Comparison of ENCODE assay signal across 8 mouse cellular contexts in genomic region chr14:73524136-73524535, GRCm38 (mm10). TPM values are rescaled to one million over a fixed set of nuclear protein-coding genes. Genes with fewer than 3 reads are reported as not detected.
DNase-seq lines count a peak whose midpoint lies in the region; ATAC-seq and TF ChIP-seq lines count a peak whose summit lies in the region.

No protein-coding gene starts in this region.

- H3K9me3 ChIP-seq in erythroblast, embryonic 14.5 days (ENCODE audit: control insufficient read depth, low read length) = no peaks in the 10 kb centered on the region
- no peaks in the 10 kb centered on the region for H3K9me3 ChIP-seq in stomach, embryonic 14.5 days (ENCODE audit: control insufficient read depth, low read depth, low read length)
- no peaks in the 10 kb centered on the region for H3K9me3 ChIP-seq in stomach, postnatal 0 days (ENCODE audit: control insufficient read depth, low read length)

- TF ChIP-seq EP300 in stomach, postnatal 0 days (optimal IDR thresholded peaks at IDR 0.05) = no peak

- no peak overlapping the region for H3K27ac ChIP-seq in stomach, embryonic 14.5 days (ENCODE audit: low read length)
- no peak overlapping the region for H3K27ac ChIP-seq in stomach, postnatal 0 days (replicated peaks)
- H3K27ac ChIP-seq in cerebellum, adult 2 months (ENCODE audit: insufficient read depth, low read length) = no peak overlapping the region

- peaks cover 8% of the 10 kb centered on the region for H3K27me3 ChIP-seq in erythroblast, embryonic 14.5 days (ENCODE audit: control insufficient read depth)
- no peaks in the 10 kb centered on the region for H3K27me3 ChIP-seq in stomach, embryonic 14.5 days (ENCODE audit: control insufficient read depth, insufficient read depth, low read length)
- no peaks in the 10 kb centered on the region for H3K27me3 ChIP-seq in stomach, postnatal 0 days (ENCODE audit: control insufficient read depth, insufficient read depth, low read length)
- no peaks in the 10 kb centered on the region for H3K27me3 ChIP-seq in cerebellum, adult 2 months (ENCODE audit: control insufficient read depth, insufficient read depth, low read length)

- TF ChIP-seq CTCF in stomach, postnatal 0 days (IDR thresholded peaks at IDR 0.05; ENCODE audit: low read depth) = no peak
- no peak for TF ChIP-seq CTCF in cerebellum, adult 2 months (IDR thresholded peaks at IDR 0.05; ENCODE audit: borderline replicate concordance, insufficient read depth, low read depth, low read length)

- no peaks in the 10 kb centered on the region; the same call in 1 of the 2 replicates for H3K36me3 ChIP-seq in erythroblast, embryonic 14.5 days (ENCODE audit: control insufficient read depth)
- H3K36me3 ChIP-seq in stomach, embryonic 14.5 days (ENCODE audit: control insufficient read depth, insufficient read depth, low read length) = no peaks in the 10 kb centered on the region
- no peaks in the 10 kb centered on the region for H3K36me3 ChIP-seq in stomach, postnatal 0 days (ENCODE audit: control insufficient read depth, insufficient read depth, low read length)

- WGBS in stomach, embryonic 14.5 days = 77% methylated on average over 3 of the region's 3 CpGs
- WGBS in stomach, postnatal 0 days = 70% methylated on average over 3 of the region's 3 CpGs
- WGBS in cerebellum, adult 2 months = 69% methylated on average over 3 of the region's 3 CpGs

- peaks cover 3% of the 10 kb centered on the region for H3K4me1 ChIP-seq in erythroblast, embryonic 14.5 days (ENCODE audit: control insufficient read depth)
- H3K4me1 ChIP-seq in stomach, embryonic 14.5 days (ENCODE audit: control insufficient read depth, insufficient read depth, low read length) = no peaks in the 10 kb centered on the region
- no peaks in the 10 kb centered on the region for H3K4me1 ChIP-seq in stomach, postnatal 0 days (replicated peaks; ENCODE audit: control insufficient read depth, insufficient read depth)
- H3K4me1 ChIP-seq in cerebellum, adult 2 months (ENCODE audit: control insufficient read depth, insufficient read depth, low read length) = no peaks in the 10 kb centered on the region

- H3K4me2 ChIP-seq in stomach, embryonic 14.5 days (replicated peaks; ENCODE audit: low read depth, low read length) = peak overlapping the region; percentile 33
- no peak overlapping the region for H3K4me2 ChIP-seq in stomach, postnatal 0 days (replicated peaks; ENCODE audit: low read depth)

- peak; percentile 16 for DNase-seq in kidney, adult 9 months
- DNase-seq in kidney, postnatal 25 days = no peak
- no peak for DNase-seq in stomach, postnatal 0 days (ENCODE audit: low spot score)
- no peak for DNase-seq in cerebellum, adult 2 months
- no peak for DNase-seq in layer of hippocampus, postnatal 36 days

- H3K4me3 ChIP-seq in erythroblast, embryonic 14.5 days (replicated peaks) = peak overlapping the region; percentile 71
- peak overlapping the region; percentile 10; the same call in 1 of the 2 replicates for H3K4me3 ChIP-seq in stomach, embryonic 14.5 days (ENCODE audit: low read depth, low read length)
- H3K4me3 ChIP-seq in stomach, postnatal 0 days (ENCODE audit: low read depth, low read length) = no peak overlapping the region
- H3K4me3 ChIP-seq in cerebellum, adult 2 months (replicated peaks; ENCODE audit: insufficient read depth, low read depth, low read length) = no peak overlapping the region

- TF ChIP-seq POLR2A in cerebellum, adult 2 months (IDR thresholded peaks at IDR 0.05; ENCODE audit: borderline replicate concordance, insufficient read depth, low read length) = no peak

- no peak overlapping the region for H3K9ac ChIP-seq in stomach, embryonic 14.5 days (replicated peaks; ENCODE audit: low read depth, low read length)
- H3K9ac ChIP-seq in stomach, postnatal 0 days (ENCODE audit: low read length) = no peak overlapping the region

- ATAC-seq in erythroblast, adult 5-6 weeks (replicated peaks; ENCODE audit: low FRiP score, poor library complexity, severe bottlenecking) = no peak
- no peak for ATAC-seq in stomach, embryonic 14.5 days (ENCODE audit: insufficient number of reproducible peaks, insufficient read depth, low FRiP score, low read depth)
- ATAC-seq in stomach, postnatal 0 days (ENCODE audit: low FRiP score, low TSS enrichment) = no peak

RNA-seq across cellular contexts. Expression of gene Sucla2, which starts 1.0 kb away (rescaled TPM):
- polyA plus RNA-seq in erythroblast, embryonic 14.5 days (2012) = 1.1 TPM in 2 replicates
- total RNA-seq in erythroblast, adult 5-6 weeks (2015; ENCODE audit: low replicate concordance) = 16.3 and 18.1 TPM in 2 replicates
- 28.4 and 29.0 TPM in 2 replicates for total RNA-seq in erythroblast, adult 5-6 weeks (2017; ENCODE audit: low replicate concordance)
- 110 and 115 TPM in 2 replicates for polyA plus RNA-seq in stomach, embryonic 14.5 days (2014; fragmentation: Nextera tagmentation; extraction: Ambion mirVana)
- 98.9 and 101 TPM in 2 replicates for polyA plus RNA-seq in stomach, postnatal 0 days (2015; fragmentation: Nextera tagmentation; extraction: Ambion mirVana)
- polyA plus RNA-seq in cerebellum, adult 2 months (2012; rRNA removed) = 163 and 164 TPM in 2 replicates
- total RNA-seq in layer of hippocampus, postnatal 36 days (2021) = 100 to 1,000 TPM; 153 to 167 TPM

RNA-seq across cellular contexts. Expression of gene Med4, which starts 14.3 kb away (rescaled TPM):
- polyA plus RNA-seq in erythroblast, embryonic 14.5 days (2012) = 0.33 and 1.0 TPM in 2 replicates
- 8.1 and 10.2 TPM in 2 replicates for total RNA-seq in erythroblast, adult 5-6 weeks (2015; ENCODE audit: low replicate concordance)
- total RNA-seq in erythroblast, adult 5-6 weeks (2017; ENCODE audit: low replicate concordance) = 9.5 and 20.1 TPM in 2 replicates
- polyA plus RNA-seq in stomach, embryonic 14.5 days (2014; fragmentation: Nextera tagmentation; extraction: Ambion mirVana) = 85.5 and 86.3 TPM in 2 replicates
- 39.4 and 39.5 TPM in 2 replicates for polyA plus RNA-seq in stomach, postnatal 0 days (2015; fragmentation: Nextera tagmentation; extraction: Ambion mirVana)
- 38.7 and 40.0 TPM in 2 replicates for polyA plus RNA-seq in cerebellum, adult 2 months (2012; rRNA removed)
- total RNA-seq in layer of hippocampus, postnatal 36 days (2021) = 10 to 100 TPM; 30.0 to 31.6 TPM

RNA-seq across cellular contexts. Expression of gene Nudt15, which starts 23.9 kb away (rescaled TPM):
- 0.01 and 0.02 TPM in 2 replicates for polyA plus RNA-seq in erythroblast, embryonic 14.5 days (2012)
- 2.5 and 5.2 TPM in 2 replicates for total RNA-seq in erythroblast, adult 5-6 weeks (2015; ENCODE audit: low replicate concordance)
- total RNA-seq in erythroblast, adult 5-6 weeks (2017; ENCODE audit: low replicate concordance) = 1.4 and 3.7 TPM in 2 replicates
- polyA plus RNA-seq in stomach, embryonic 14.5 days (2014; fragmentation: Nextera tagmentation; extraction: Ambion mirVana) = 5.4 and 6.8 TPM in 2 replicates
- polyA plus RNA-seq in stomach, postnatal 0 days (2015; fragmentation: Nextera tagmentation; extraction: Ambion mirVana) = 2.6 and 2.8 TPM in 2 replicates
- polyA plus RNA-seq in cerebellum, adult 2 months (2012; rRNA removed) = 4.6 and 5.0 TPM in 2 replicates
- 1 to 10 TPM; 5.6 to 6.0 TPM for total RNA-seq in layer of hippocampus, postnatal 36 days (2021)

Comparison
In these comparisons a context has a peak if more than half of its experiments do, and no peak if none do; other contexts are left out.
1. H3K4me3 ChIP-seq: peak in erythroblast, embryonic 14.5 days (single experiment) and stomach, embryonic 14.5 days (single experiment); none in stomach, postnatal 0 days (single experiment) and cerebellum, adult 2 months (single experiment).
2. RNA of gene Sucla2, which starts 1.0 kb away (polyA plus RNA-seq): 163 to 164 TPM in cerebellum, adult 2 months, 110 to 115 TPM in stomach, embryonic 14.5 days and 98.9 to 101 TPM in stomach, postnatal 0 days; 1.1 TPM in erythroblast, embryonic 14.5 days; every median in the first group is over 10 times any median in the second.
3. RNA of gene Med4, which starts 14.3 kb away (polyA plus RNA-seq): 85.5 to 86.3 TPM in stomach, embryonic 14.5 days, 38.7 to 40.0 TPM in cerebellum, adult 2 months and 39.4 to 39.5 TPM in stomach, postnatal 0 days; 0.33 to 1.0 TPM in erythroblast, embryonic 14.5 days; every median in the first group is over 10 times any median in the second.